Mouse (Mus musculus): ENCODE results near the gene Tnk1. TPM values are rescaled to one million over a fixed set of nuclear protein-coding genes. Genes with fewer than 3 reads are reported as not detected.

Tnk1 gene
- not detected for polyA plus RNA-seq (2014; fragmentation: Illumina TruSeq; extraction: RNeasy Lipid Tissue Mini Kit (QIAGEN cat#74804); ENCODE audit: low read depth, low replicate concordance)

DNA sequence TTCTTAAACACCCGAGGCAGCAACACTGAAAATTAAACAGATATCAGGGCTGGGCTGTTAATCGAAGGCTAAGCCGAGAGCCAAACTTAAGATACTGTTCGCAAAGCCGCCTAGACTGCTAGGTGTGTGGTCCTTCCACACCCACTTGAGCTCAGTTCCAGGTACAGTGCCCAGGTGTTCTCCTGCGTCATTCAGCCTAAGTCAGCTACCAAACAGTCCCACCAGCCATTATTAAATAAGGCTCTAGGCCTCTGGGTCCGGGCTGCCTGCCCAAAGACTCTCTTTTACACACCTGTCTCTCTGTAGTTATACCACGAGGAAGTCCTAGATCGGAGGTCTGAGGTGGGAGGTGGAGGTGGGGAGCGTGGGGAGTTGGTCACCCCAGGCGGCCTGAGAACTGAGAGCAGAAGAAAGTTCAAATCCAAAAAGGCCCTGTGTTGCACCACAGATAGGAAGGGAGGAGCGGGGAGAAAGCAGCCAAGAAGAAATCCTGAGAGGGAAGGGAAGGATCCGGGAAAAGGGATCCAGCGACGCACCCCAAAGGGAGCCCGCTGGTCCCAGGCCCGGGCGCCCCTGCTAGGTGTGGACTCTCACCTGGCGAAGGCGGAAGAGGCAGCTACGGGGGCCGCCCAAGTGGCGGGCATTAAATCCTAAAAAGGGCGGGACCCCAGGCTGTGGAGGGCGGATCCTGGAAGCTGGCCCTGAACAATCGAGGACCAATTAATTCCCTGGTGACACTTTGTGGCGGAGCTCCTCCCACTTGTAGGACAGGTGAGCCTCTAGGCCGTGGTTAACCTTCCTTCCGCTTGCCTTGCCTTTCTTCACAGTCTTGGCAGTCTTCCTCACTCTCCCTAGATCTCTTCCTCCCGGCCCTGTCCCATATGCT, at the start of gene Tnk1:
Gene Tnk1, minus strand, starts transcription at position 618 of the 886 bp plus-strand sequence.

DNA sequence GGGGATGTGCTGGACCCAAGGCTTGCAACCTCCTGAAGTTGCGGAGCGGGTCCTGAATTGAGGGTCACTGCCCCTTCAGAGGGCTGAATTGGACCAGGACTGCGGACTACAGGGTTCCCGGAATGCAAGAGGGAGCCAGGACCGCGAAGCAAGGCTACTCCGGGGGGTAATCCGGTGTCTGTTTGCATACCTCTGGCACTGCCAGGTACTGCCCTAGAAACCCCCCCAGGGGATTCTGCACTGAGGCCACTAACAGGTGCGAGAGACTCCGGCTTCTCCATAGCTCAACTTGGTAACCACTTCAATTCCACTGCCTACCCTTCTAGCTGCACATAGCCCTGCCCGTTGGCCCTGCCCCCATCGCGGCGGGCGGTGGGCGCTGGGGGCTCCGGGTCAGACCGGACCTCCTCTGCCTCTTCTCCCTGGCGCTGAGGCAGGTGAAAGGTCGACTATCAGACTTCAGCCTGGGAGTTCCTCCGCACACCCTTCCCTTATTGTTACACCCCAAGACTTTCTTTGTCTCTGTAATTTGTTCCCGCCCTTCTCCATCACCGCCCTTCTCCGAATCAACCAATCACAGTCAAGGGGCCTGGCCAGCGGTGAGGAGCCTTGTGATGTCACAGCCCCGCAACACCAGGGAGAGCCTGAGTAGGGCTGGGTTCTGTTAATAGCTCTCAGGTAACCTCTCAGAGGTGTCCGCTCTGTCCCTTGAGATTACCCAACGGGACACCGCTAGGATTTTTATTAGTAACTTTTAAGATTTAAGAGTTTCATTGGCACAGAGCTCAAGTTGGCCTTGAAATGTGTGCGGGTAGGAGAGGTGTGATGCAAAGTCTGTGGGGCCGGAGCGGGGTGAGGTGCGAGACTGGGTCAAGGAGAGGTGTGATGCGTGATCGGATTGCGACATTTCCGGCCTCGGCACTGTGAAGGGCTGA, 42.2 kb upstream of the Tnk1 start, which contains the start of the genes 2810408A11Rik and Neurl4:
Gene 2810408A11Rik, minus strand, starts transcription at position 517 of the 935 bp plus-strand sequence.
Gene Neurl4, plus strand, starts transcription at position 602 of the 935 bp plus-strand sequence.

DNA sequence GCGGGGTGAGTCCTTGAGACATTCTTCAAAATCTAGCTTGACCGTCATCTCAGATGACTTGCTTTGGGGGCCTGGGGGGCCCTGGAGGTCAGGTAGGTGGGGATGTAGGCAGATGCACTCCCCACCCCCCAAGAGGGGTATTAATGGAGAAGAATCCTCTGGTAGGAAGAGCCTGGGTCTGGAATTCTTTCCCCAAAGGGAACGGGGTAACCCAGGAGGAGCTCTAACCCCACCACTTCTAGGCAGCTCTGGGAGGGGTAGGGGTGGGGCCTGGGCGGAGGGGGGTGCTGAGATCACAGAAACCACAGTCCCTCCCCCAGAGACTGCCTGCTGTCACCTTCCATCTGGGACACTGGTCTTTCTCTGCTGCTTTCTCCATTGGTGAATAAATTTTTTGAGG, 36.8 kb upstream of the Tnk1 start, which contains the start of gene Acap1:
Gene Acap1, minus strand, starts transcription at position 249 of the 400 bp plus-strand sequence.

DNA sequence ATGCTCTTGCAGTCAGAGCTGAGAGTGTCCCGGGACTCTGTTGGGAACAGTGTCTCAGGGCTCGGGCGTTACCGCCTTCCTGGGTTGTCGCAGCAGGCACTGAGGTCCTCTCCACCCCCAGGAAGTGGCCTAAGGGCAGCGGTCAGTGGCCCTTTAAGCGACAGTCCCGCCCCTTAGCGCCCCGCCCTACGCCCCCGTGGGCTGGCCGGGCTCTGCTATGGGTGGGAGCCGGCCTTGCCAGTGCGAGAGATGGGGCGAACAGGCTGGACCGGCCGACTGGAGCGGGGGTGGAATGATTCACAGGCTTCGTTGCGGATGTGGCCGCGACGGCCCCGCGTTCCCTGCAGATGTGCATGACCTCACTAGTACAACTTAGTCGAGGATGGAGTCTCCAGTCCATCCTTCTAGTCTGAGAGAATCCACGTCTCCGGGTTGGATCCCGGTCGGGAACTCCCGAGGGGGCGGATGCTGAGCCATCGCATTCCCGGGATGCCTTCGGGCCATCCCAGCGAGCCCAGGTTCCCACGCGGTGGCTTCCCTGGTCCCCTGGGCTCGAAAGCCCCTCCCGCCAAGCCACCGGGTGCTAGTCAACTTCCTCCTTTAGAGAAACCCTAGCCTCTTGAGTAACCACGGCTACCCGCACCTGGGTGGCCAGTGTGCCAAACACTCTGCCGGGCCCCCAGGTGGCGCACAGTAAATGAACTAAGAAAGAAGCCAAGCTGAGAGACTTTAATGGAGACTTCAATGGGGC, 22.5 kb upstream of the Tnk1 start, which contains the start of gene Kctd11:
Gene Kctd11, minus strand, starts transcription at position 554 of the 751 bp plus-strand sequence.

DNA sequence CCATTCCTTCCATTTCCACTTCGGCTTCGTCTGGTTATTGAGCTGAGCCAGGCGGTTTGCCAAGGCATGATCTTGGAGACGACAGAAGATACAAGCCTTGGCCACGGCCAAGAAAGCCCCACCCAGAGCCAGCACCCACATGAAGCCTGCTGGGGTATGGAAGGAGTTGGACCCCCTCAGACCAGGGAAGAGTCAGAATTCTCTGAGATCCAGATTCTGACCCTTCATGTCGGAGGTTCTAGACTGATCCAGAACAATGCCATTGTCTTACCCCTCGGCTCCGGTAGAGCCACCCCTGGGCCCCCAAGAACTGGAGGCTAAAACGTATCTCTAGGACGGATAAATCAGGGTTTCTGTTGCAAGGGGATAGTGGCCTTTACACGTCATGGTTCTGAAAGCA, 19.3 kb upstream of the Tnk1 start, which contains the start of gene Tmem95:
Gene Tmem95, minus strand, starts transcription at position 141 of the 400 bp plus-strand sequence.

DNA sequence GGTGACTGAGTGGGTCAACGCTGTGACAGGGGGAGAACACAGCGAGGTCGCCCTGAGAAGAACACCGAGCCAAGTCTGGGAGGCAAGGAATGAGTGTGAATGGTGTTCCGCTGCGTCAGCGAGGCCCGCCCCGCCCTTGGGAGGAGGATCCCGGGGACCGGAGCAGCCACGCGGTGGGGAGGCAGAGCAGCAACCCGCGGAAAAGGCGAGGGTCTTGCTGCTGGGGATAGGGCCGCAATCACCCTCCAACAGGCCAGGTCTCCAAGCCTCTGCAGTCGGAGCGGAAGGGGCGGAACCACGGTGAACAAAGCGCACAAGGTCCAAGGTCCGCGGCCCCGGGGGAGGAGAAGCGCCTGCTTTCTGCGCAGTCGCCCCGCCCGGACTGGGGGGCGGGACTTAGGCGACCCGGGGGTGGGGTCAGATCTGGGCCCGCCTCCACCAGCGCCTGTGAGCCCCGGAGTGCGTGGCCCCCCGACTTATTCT, 12.3 kb downstream of the Tnk1 start, which contains the start of gene Plscr3:
Gene Plscr3, plus strand, starts transcription at position 179 of the 483 bp plus-strand sequence.

DNA sequence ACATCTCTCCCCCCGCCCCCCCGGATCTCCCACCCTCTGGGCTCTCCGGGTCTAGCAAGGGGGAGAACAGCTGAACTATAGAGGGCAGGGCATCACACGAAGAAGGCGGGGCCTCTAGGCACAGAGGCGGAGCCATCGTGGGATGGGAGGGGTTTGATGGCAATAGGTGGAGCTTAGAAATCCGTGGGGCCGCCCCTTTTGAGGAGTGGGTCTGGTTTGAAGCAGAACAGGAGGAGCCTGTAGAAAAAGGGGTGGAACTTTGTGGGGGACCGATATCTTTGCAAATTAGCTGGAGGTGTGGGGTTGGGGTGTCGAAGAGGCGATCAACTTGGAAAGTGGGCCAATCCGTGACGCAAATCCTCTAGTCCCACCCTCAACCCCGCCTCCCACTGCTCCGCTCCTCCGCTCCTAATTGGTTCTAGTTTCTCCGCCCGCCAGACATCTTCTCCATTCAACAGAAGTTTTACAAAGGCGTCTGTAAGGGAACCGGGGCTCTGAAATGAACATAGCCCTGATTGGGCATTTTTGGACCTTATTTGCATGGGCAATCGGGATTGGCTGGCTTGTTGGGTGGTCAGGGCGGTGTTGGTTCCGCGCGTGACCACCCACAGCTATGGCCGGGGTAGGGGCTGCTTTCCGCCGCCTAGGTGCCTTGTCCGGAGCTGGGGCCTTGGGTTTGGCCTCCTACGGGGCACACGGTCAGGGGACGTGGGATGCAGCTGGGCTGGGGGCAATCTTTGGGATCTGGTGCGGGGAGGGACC, 20.4 kb downstream of the Tnk1 start, which contains the start of gene Tmem256:
Gene Tmem256, plus strand, starts transcription at position 563 of the 762 bp plus-strand sequence.

DNA sequence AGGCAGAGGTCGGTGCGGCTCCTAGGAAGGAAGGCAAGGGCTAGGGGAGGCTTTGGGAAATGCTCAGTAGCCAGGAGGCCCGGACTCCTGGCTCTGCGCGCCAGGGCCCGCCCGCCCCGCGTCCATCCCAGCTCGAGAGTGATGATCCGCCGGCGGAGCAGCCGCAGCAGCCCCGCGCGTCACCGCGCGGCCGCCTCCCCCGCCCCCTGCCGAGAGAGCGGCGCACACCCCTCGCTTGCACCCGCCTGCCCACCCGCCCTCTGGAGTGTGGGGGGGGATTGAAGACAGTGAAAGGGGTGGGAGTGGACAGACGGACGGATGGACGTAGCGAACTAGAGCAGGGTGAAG, 21.0 kb downstream of the Tnk1 start, which contains the start of gene Nlgn2:
Gene Nlgn2, minus strand, starts transcription at position 181 of the 348 bp plus-strand sequence.

DNA sequence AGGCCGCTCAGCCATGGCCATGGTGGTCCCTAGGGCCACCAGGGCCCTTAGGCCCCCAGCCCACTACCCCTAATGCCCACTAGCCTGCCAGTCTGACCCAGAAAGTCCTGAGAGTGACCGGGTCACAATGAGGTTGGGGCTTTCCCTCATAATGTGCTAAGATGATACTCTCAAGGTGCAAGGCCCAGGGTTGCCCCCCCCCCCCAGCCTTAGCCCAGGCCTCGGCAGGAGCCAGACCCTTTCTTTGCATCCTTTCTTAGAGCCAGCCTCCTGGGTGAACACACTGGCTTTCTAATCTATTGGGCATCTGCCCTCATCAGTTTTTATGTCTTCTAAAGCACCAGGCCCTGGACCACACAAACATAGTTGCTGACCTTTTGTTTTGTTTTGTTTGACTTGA, 36.5 kb downstream of the Tnk1 start, which contains the start of gene Spem1:
Gene Spem1, minus strand, starts transcription at position 101 of the 400 bp plus-strand sequence.

DNA sequence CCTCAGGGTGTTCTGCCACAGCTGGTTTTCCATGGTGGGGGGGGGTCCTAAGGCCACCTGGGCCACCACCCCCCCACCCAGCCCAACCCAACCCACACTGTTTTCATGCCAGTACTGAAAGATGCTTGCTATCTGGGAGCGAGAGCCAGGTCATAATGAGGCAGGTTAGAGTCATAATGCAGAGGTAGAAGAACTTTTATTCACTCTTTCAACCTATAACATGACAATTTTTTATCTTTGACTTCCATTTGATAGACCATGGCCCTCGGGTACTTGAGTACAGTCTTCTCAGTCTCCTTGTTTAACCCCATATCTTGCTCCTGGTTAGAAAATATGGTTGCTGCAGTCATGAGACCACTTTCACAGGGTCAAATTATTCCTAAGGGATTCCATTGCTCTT, 40.2 kb downstream of the Tnk1 start, which contains the start of gene Spem2:
Gene Spem2, minus strand, starts transcription at position 101 of the 400 bp plus-strand sequence.

DNA sequence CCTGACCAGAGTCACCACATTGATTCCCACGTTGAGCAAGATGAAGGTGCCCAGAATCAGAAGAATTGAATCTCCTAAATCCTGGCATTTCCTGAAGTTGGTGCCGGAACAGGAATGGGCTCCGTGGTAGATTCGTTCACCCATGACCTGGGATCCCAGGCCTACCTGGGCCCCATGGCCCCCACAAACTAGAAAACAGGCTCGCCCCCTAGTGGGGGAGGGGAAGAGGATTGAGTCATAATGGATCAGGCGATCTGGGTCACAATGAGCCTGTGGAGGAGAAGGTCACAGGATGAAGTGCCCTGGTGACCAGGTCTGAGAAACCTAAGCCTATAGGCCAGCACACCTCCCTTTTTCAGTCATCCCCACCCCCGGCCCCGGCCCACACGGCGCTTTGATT, 43.4 kb downstream of the Tnk1 start, which contains the start of gene Gm39566:
Gene Gm39566, minus strand, starts transcription at position 144 of the 400 bp plus-strand sequence.

DNA sequence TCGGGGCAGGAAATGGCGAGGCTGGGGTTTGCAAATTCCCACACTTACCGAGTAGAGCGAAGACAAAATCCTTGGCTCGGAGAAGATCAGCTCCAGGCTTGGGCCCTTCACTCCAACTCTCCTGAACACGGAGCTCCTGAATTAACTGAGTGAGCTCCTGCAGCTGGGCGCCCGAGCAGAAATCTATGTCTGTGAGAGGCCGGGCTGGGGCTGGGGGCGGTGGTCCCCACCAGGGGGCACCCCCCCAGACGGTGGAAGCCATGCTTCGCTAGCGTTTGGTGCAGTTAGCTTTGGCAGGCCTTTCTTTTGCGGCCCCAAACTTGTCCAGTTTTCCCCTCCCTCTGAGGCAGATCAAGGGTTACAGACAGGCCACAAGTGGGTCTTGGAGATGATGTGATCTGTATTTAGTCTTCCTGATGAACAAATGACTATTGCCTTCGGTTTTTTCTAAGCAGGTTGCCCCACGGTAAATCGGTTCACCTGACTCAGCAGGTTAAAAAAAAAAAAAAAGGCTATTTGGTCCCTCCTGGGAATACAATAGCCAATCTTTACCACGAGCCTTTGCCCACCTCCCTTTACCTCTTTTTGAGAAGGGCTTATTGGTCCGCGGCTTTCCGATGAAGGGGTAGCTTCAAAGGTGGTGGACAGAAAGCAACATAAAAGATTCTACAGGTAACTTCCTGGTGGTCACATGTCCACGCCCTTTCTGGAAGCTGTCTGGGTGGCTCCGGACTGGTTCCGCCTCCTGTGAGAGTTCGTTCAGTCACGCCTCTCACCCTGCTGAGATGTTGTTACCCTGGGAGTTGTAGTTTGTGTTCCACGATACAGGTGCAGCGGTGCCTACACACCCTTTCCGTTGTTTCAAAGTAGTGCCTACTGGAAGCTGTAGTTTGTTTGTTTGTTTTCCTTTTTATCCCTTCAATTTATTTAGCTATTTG, 53.3 kb downstream of the Tnk1 start, which contains the start of gene Tmem102:
Gene Tmem102, minus strand, starts transcription at position 653 of the 938 bp plus-strand sequence.

DNA sequence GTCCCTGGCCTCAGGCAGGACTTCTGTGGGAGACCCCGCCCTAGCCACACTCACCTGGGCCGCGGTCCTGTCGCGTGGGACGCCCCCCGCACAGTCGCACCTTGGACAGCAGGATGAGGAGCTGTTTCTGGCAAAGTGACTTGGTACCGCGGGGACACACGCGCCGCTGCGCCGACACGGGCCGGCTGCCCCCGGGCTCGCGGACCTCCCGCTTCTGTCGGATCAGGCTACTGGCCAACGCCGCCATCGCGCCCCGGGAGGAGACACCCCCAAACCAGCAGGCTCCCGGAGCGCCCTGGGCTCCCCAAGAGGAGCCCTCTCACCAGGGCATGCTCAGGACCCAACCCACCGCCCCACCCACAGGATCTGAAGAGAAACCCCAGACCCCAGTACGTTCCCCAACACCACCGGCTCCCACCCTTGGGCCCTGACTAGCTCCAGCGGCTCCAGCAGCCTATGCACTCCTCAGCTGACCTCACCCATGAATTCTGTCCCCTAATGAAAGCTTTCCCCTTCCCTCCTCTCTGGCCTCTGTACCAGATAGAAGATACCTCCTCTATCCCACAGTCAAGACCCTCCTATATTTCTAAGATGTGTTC, 57.1 kb downstream of the Tnk1 start, which contains the start of gene Fgf11:
Gene Fgf11, minus strand, starts transcription at position 479 of the 599 bp plus-strand sequence.

Other genes starting within 250 kb of the Tnk1 start
- not detected for gene Shbg, start 240.8 kb downstream of the Tnk1 start, polyA plus RNA-seq (2014; fragmentation: Illumina TruSeq; extraction: RNeasy Lipid Tissue Mini Kit (QIAGEN cat#74804); ENCODE audit: low read depth, low replicate concordance)
- 2.8 TPM for gene Sat2, start 236.7 kb downstream of the Tnk1 start, polyA plus RNA-seq (2014; fragmentation: Illumina TruSeq; extraction: RNeasy Lipid Tissue Mini Kit (QIAGEN cat#74804); ENCODE audit: low read depth, low replicate concordance)
- 14.5 TPM for gene Fxr2, start 225.7 kb downstream of the Tnk1 start, polyA plus RNA-seq (2014; fragmentation: Illumina TruSeq; extraction: RNeasy Lipid Tissue Mini Kit (QIAGEN cat#74804); ENCODE audit: low read depth, low replicate concordance)
- not detected for gene Sox15, start 203.4 kb downstream of the Tnk1 start, polyA plus RNA-seq (2014; fragmentation: Illumina TruSeq; extraction: RNeasy Lipid Tissue Mini Kit (QIAGEN cat#74804); ENCODE audit: low read depth, low replicate concordance)
- gene Mpdu1, start 196.1 kb downstream of the Tnk1 start, polyA plus RNA-seq (2014; fragmentation: Illumina TruSeq; extraction: RNeasy Lipid Tissue Mini Kit (QIAGEN cat#74804); ENCODE audit: low read depth, low replicate concordance), result 23.0 TPM
- 4.0 TPM for gene Cd68, start 192.6 kb downstream of the Tnk1 start, polyA plus RNA-seq (2014; fragmentation: Illumina TruSeq; extraction: RNeasy Lipid Tissue Mini Kit (QIAGEN cat#74804); ENCODE audit: low read depth, low replicate concordance)
- 617 TPM for gene Eif4a1, start 186.3 kb downstream of the Tnk1 start, polyA plus RNA-seq (2014; fragmentation: Illumina TruSeq; extraction: RNeasy Lipid Tissue Mini Kit (QIAGEN cat#74804); ENCODE audit: low read depth, low replicate concordance)
- 56.8 TPM for gene Senp3, start 176.6 kb downstream of the Tnk1 start, polyA plus RNA-seq (2014; fragmentation: Illumina TruSeq; extraction: RNeasy Lipid Tissue Mini Kit (QIAGEN cat#74804); ENCODE audit: low read depth, low replicate concordance)
- gene Tnfsf13, start 172.9 kb downstream of the Tnk1 start, polyA plus RNA-seq (2014; fragmentation: Illumina TruSeq; extraction: RNeasy Lipid Tissue Mini Kit (QIAGEN cat#74804); ENCODE audit: low read depth, low replicate concordance), result 8.3 TPM
- gene Tnfsf12, start 162.9 kb downstream of the Tnk1 start, polyA plus RNA-seq (2014; fragmentation: Illumina TruSeq; extraction: RNeasy Lipid Tissue Mini Kit (QIAGEN cat#74804); ENCODE audit: low read depth, low replicate concordance), result 2.2 TPM
- 1.6 TPM for gene Tnfsfm13, start 162.6 kb downstream of the Tnk1 start, polyA plus RNA-seq (2014; fragmentation: Illumina TruSeq; extraction: RNeasy Lipid Tissue Mini Kit (QIAGEN cat#74804); ENCODE audit: low read depth, low replicate concordance)
- 37.7 TPM for gene Polr2a, start 100.1 kb downstream of the Tnk1 start, polyA plus RNA-seq (2014; fragmentation: Illumina TruSeq; extraction: RNeasy Lipid Tissue Mini Kit (QIAGEN cat#74804); ENCODE audit: low read depth, low replicate concordance)
- gene Slc35g3, start 96.8 kb downstream of the Tnk1 start, polyA plus RNA-seq (2014; fragmentation: Illumina TruSeq; extraction: RNeasy Lipid Tissue Mini Kit (QIAGEN cat#74804); ENCODE audit: low read depth, low replicate concordance), result not detected
- 35.4 TPM for gene Zbtb4, start 92.8 kb downstream of the Tnk1 start, polyA plus RNA-seq (2014; fragmentation: Illumina TruSeq; extraction: RNeasy Lipid Tissue Mini Kit (QIAGEN cat#74804); ENCODE audit: low read depth, low replicate concordance)
- 1.3 TPM for gene Chrnb1, start 62.8 kb downstream of the Tnk1 start, polyA plus RNA-seq (2014; fragmentation: Illumina TruSeq; extraction: RNeasy Lipid Tissue Mini Kit (QIAGEN cat#74804); ENCODE audit: low read depth, low replicate concordance)
- gene Fgf11, start 56.9 kb downstream of the Tnk1 start, polyA plus RNA-seq (2014; fragmentation: Illumina TruSeq; extraction: RNeasy Lipid Tissue Mini Kit (QIAGEN cat#74804); ENCODE audit: low read depth, low replicate concordance), result 5.0 TPM
- not detected for gene Tmem102, start 53.1 kb downstream of the Tnk1 start, polyA plus RNA-seq (2014; fragmentation: Illumina TruSeq; extraction: RNeasy Lipid Tissue Mini Kit (QIAGEN cat#74804); ENCODE audit: low read depth, low replicate concordance)
- not detected for gene Gm39566, start 43.4 kb downstream of the Tnk1 start, polyA plus RNA-seq (2014; fragmentation: Illumina TruSeq; extraction: RNeasy Lipid Tissue Mini Kit (QIAGEN cat#74804); ENCODE audit: low read depth, low replicate concordance)
- not detected for gene Spem2, start 40.3 kb downstream of the Tnk1 start, polyA plus RNA-seq (2014; fragmentation: Illumina TruSeq; extraction: RNeasy Lipid Tissue Mini Kit (QIAGEN cat#74804); ENCODE audit: low read depth, low replicate concordance)
- not detected for gene Spem1, start 36.5 kb downstream of the Tnk1 start, polyA plus RNA-seq (2014; fragmentation: Illumina TruSeq; extraction: RNeasy Lipid Tissue Mini Kit (QIAGEN cat#74804); ENCODE audit: low read depth, low replicate concordance)
- gene Nlgn2, start 20.9 kb downstream of the Tnk1 start, polyA plus RNA-seq (2014; fragmentation: Illumina TruSeq; extraction: RNeasy Lipid Tissue Mini Kit (QIAGEN cat#74804); ENCODE audit: low read depth, low replicate concordance), result 1.5 TPM
- gene Tmem256, start 20.2 kb downstream of the Tnk1 start, polyA plus RNA-seq (2014; fragmentation: Illumina TruSeq; extraction: RNeasy Lipid Tissue Mini Kit (QIAGEN cat#74804); ENCODE audit: low read depth, low replicate concordance), result 24.3 TPM
- 1.6 TPM for gene Plscr3, start 12.4 kb downstream of the Tnk1 start, polyA plus RNA-seq (2014; fragmentation: Illumina TruSeq; extraction: RNeasy Lipid Tissue Mini Kit (QIAGEN cat#74804); ENCODE audit: low read depth, low replicate concordance)
- not detected for gene Tmem95, start 19.3 kb upstream of the Tnk1 start, polyA plus RNA-seq (2014; fragmentation: Illumina TruSeq; extraction: RNeasy Lipid Tissue Mini Kit (QIAGEN cat#74804); ENCODE audit: low read depth, low replicate concordance)
- gene Kctd11, start 22.7 kb upstream of the Tnk1 start, polyA plus RNA-seq (2014; fragmentation: Illumina TruSeq; extraction: RNeasy Lipid Tissue Mini Kit (QIAGEN cat#74804); ENCODE audit: low read depth, low replicate concordance), result 2.4 TPM
- not detected for gene Acap1, start 36.8 kb upstream of the Tnk1 start, polyA plus RNA-seq (2014; fragmentation: Illumina TruSeq; extraction: RNeasy Lipid Tissue Mini Kit (QIAGEN cat#74804); ENCODE audit: low read depth, low replicate concordance)
- not detected for gene 2810408A11Rik, start 42.3 kb upstream of the Tnk1 start, polyA plus RNA-seq (2014; fragmentation: Illumina TruSeq; extraction: RNeasy Lipid Tissue Mini Kit (QIAGEN cat#74804); ENCODE audit: low read depth, low replicate concordance)
- gene Neurl4, start 42.3 kb upstream of the Tnk1 start, polyA plus RNA-seq (2014; fragmentation: Illumina TruSeq; extraction: RNeasy Lipid Tissue Mini Kit (QIAGEN cat#74804); ENCODE audit: low read depth, low replicate concordance), result 3.1 TPM
- 22.9 TPM for gene Gps2, start 55.2 kb upstream of the Tnk1 start, polyA plus RNA-seq (2014; fragmentation: Illumina TruSeq; extraction: RNeasy Lipid Tissue Mini Kit (QIAGEN cat#74804); ENCODE audit: low read depth, low replicate concordance)
- gene Eif5a, start 63.2 kb upstream of the Tnk1 start, polyA plus RNA-seq (2014; fragmentation: Illumina TruSeq; extraction: RNeasy Lipid Tissue Mini Kit (QIAGEN cat#74804); ENCODE audit: low read depth, low replicate concordance), result 242 TPM
- 1.4 TPM for gene Ybx2, start 77.1 kb upstream of the Tnk1 start, polyA plus RNA-seq (2014; fragmentation: Illumina TruSeq; extraction: RNeasy Lipid Tissue Mini Kit (QIAGEN cat#74804); ENCODE audit: low read depth, low replicate concordance)
- 2.4 TPM for gene Slc2a4, start 89.5 kb upstream of the Tnk1 start, polyA plus RNA-seq (2014; fragmentation: Illumina TruSeq; extraction: RNeasy Lipid Tissue Mini Kit (QIAGEN cat#74804); ENCODE audit: low read depth, low replicate concordance)
- not detected for gene Cldn7, start 106.0 kb upstream of the Tnk1 start, polyA plus RNA-seq (2014; fragmentation: Illumina TruSeq; extraction: RNeasy Lipid Tissue Mini Kit (QIAGEN cat#74804); ENCODE audit: low read depth, low replicate concordance)
- 46.8 TPM for gene Ctdnep1, start 122.4 kb upstream of the Tnk1 start, polyA plus RNA-seq (2014; fragmentation: Illumina TruSeq; extraction: RNeasy Lipid Tissue Mini Kit (QIAGEN cat#74804); ENCODE audit: low read depth, low replicate concordance)
- gene Elp5, start 123.8 kb upstream of the Tnk1 start, polyA plus RNA-seq (2014; fragmentation: Illumina TruSeq; extraction: RNeasy Lipid Tissue Mini Kit (QIAGEN cat#74804); ENCODE audit: low read depth, low replicate concordance), result 17.4 TPM
- gene Gabarap, start 132.4 kb upstream of the Tnk1 start, polyA plus RNA-seq (2014; fragmentation: Illumina TruSeq; extraction: RNeasy Lipid Tissue Mini Kit (QIAGEN cat#74804); ENCODE audit: low read depth, low replicate concordance), result 525 TPM
- 20.2 TPM for gene Phf23, start 137.0 kb upstream of the Tnk1 start, polyA plus RNA-seq (2014; fragmentation: Illumina TruSeq; extraction: RNeasy Lipid Tissue Mini Kit (QIAGEN cat#74804); ENCODE audit: low read depth, low replicate concordance)
- 0.76 TPM for gene Dvl2, start 141.9 kb upstream of the Tnk1 start, polyA plus RNA-seq (2014; fragmentation: Illumina TruSeq; extraction: RNeasy Lipid Tissue Mini Kit (QIAGEN cat#74804); ENCODE audit: low read depth, low replicate concordance)
- gene Acadvl, start 156.7 kb upstream of the Tnk1 start, polyA plus RNA-seq (2014; fragmentation: Illumina TruSeq; extraction: RNeasy Lipid Tissue Mini Kit (QIAGEN cat#74804); ENCODE audit: low read depth, low replicate concordance), result 27.3 TPM
- gene Dlg4, start 158.2 kb upstream of the Tnk1 start, polyA plus RNA-seq (2014; fragmentation: Illumina TruSeq; extraction: RNeasy Lipid Tissue Mini Kit (QIAGEN cat#74804); ENCODE audit: low read depth, low replicate concordance), result 1.6 TPM
- gene Asgr1, start 195.4 kb upstream of the Tnk1 start, polyA plus RNA-seq (2014; fragmentation: Illumina TruSeq; extraction: RNeasy Lipid Tissue Mini Kit (QIAGEN cat#74804); ENCODE audit: low read depth, low replicate concordance), result not detected
- not detected for gene Asgr2, start 233.9 kb upstream of the Tnk1 start, polyA plus RNA-seq (2014; fragmentation: Illumina TruSeq; extraction: RNeasy Lipid Tissue Mini Kit (QIAGEN cat#74804); ENCODE audit: low read depth, low replicate concordance)